Mouse (Mus musculus) kidney, postnatal 10 days (tissue): ENCODE measurements at regions not wholly inside any gene's neighbourhood (a gene's known extent, or its start where the extent isn't known, plus 50 kb on each side); places are given as distances from the start of the nearest gene placed in this dataset.

Experiments
- DNase-seq: peaks from one replicate; pipeline ENCODE4 v3.0.0; 2021; ENCODE audit warnings: mixed read lengths

- no peak for DNase-seq
Measured at GRCm38 (mm10) chr12:86830247-86830585, 54.4 kb downstream of the Irf2bpl start.

GRCm38 (mm10) chr12:86829581-86830246 lies 54.9 kb downstream of the Irf2bpl start:
- DNase-seq: no peak

GRCm38 (mm10) chr12:86827241-86827606 lies 57.4 kb downstream of the Irf2bpl start:
- no peak for DNase-seq

- peak; percentile 54 for DNase-seq
Measured at GRCm38 (mm10) chr12:86826420-86827240, 58.0 kb downstream of the Irf2bpl start.

- peak; percentile 78 for DNase-seq
Measured at GRCm38 (mm10) chr12:86825584-86826419, 58.8 kb downstream of the Irf2bpl start.

GRCm38 (mm10) chr12:86824860-86825583 lies 59.6 kb downstream of the Irf2bpl start:
- DNase-seq: peak; percentile 95

GRCm38 (mm10) chr12:86823855-86824589 lies 60.6 kb downstream of the Irf2bpl start:
- peak; percentile 96 for DNase-seq

GRCm38 (mm10) chr12:86823488-86823854 lies 61.1 kb downstream of the Irf2bpl start:
- DNase-seq: peak; percentile 44

GRCm38 (mm10) chr12:86821183-86821582 lies 63.4 kb downstream of the Irf2bpl start:
- no peak for DNase-seq

- DNase-seq: no peak
Measured at GRCm38 (mm10) chr12:86819568-86819967, 65.0 kb downstream of the Irf2bpl start.

- no peak for DNase-seq
Measured at GRCm38 (mm10) chr12:86819163-86819562, 65.4 kb downstream of the Irf2bpl start.

GRCm38 (mm10) chr12:86818201-86818600 lies 66.4 kb downstream of the Irf2bpl start:
- no peak for DNase-seq

- DNase-seq: peak; percentile 83
Measured at GRCm38 (mm10) chr12:86816702-86817610, 67.6 kb downstream of the Irf2bpl start.

- DNase-seq: peak; percentile 49
Measured at GRCm38 (mm10) chr12:86816171-86816701, 68.4 kb downstream of the Irf2bpl start.

GRCm38 (mm10) chr12:86814740-86815139 lies 69.9 kb downstream of the Irf2bpl start:
- no peak for DNase-seq
